Mouse (Mus musculus): ENCODE measurements around the gene Sox14. TPM values are rescaled to one million over a fixed set of nuclear protein-coding genes. Genes with fewer than 3 reads are reported as not detected.
A peak's percentile ranks its signal among the peaks of the same experiment; 100 is the strongest.

Sox14 gene
- polyA plus RNA-seq, 1 experiment from 2014 or later: not detected

- Histone ChIP-seq H3K9ac (ENCODE audit: low read length) (no peak overlapping the region), H3K36me3 (ENCODE audit: control insufficient read depth, insufficient read depth, low read length) (no peaks in the 10 kb centered on the region), H3K9me3 (ENCODE audit: control insufficient read depth, low read length) (no peaks in the 10 kb centered on the region), H3K4me3 (ENCODE audit: low read depth, low read length) (peak overlapping the region; percentile 1; the same call in 1 of the 2 replicates), H3K27me3 (ENCODE audit: control insufficient read depth, insufficient read depth, low read length) (peaks cover 31% of the 10 kb centered on the region), H3K27ac (replicated peaks) (no peak overlapping the region), H3K4me2 (replicated peaks; ENCODE audit: low read depth) (no peak overlapping the region), H3K4me1 (replicated peaks; ENCODE audit: control insufficient read depth, insufficient read depth) (no peaks in the 10 kb centered on the region; the same call in 1 of the 2 replicates)
- no peak for DNase-seq (ENCODE audit: low spot score)
- 4% methylated on average over 52 of the region's 52 CpGs for WGBS
- TF ChIP-seq EP300 (optimal IDR thresholded peaks at IDR 0.05) (no peak), CTCF (IDR thresholded peaks at IDR 0.05; ENCODE audit: low read depth) (no peak)
- ATAC-seq (ENCODE audit: low FRiP score, low TSS enrichment): no peak
Observed at GRCm38 (mm10) chr9:99874735-99875617, 994 bp downstream of the Sox14 start.

GRCm38 (mm10) chr9:99873721-99874120 lies 2.2 kb downstream of the Sox14 start:
- DNase-seq (ENCODE audit: low spot score) (no peak), ATAC-seq (ENCODE audit: low FRiP score, low TSS enrichment) (no peak)
- Histone ChIP-seq H3K4me1 (replicated peaks; ENCODE audit: control insufficient read depth, insufficient read depth) (peaks cover under 1% of the 10 kb centered on the region; the same call in 1 of the 2 replicates), H3K4me2 (replicated peaks; ENCODE audit: low read depth) (no peak overlapping the region), H3K9ac (ENCODE audit: low read length) (no peak overlapping the region), H3K4me3 (ENCODE audit: low read depth, low read length) (no peak overlapping the region), H3K9me3 (ENCODE audit: control insufficient read depth, low read length) (no peaks in the 10 kb centered on the region), H3K36me3 (ENCODE audit: control insufficient read depth, insufficient read depth, low read length) (no peaks in the 10 kb centered on the region), H3K27ac (replicated peaks) (no peak overlapping the region), H3K27me3 (ENCODE audit: control insufficient read depth, insufficient read depth, low read length) (peaks cover 34% of the 10 kb centered on the region)
- TF ChIP-seq CTCF (IDR thresholded peaks at IDR 0.05; ENCODE audit: low read depth): no peak
- no peak for TF ChIP-seq EP300 (optimal IDR thresholded peaks at IDR 0.05)
- WGBS: 14% methylated on average over 2 of the region's 2 CpGs

GRCm38 (mm10) chr9:99873116-99873620 lies 2.8 kb downstream of the Sox14 start:
- H3K4me1 ChIP-seq (replicated peaks; ENCODE audit: control insufficient read depth, insufficient read depth): peaks cover 2% of the 10 kb centered on the region; the same call in 1 of the 2 replicates
- no peak overlapping the region for H3K9ac ChIP-seq (ENCODE audit: low read length)
- no peak for TF ChIP-seq CTCF (IDR thresholded peaks at IDR 0.05; ENCODE audit: low read depth)
- TF ChIP-seq EP300 (optimal IDR thresholded peaks at IDR 0.05): no peak
- no peaks in the 10 kb centered on the region for H3K36me3 ChIP-seq (ENCODE audit: control insufficient read depth, insufficient read depth, low read length)
- ATAC-seq (ENCODE audit: low FRiP score, low TSS enrichment): no peak
- no peak overlapping the region for H3K4me3 ChIP-seq (ENCODE audit: low read depth, low read length)
- 2% methylated on average over 15 of the region's 15 CpGs for WGBS
- H3K27ac ChIP-seq (replicated peaks): no peak overlapping the region
- H3K9me3 ChIP-seq (ENCODE audit: control insufficient read depth, low read length): no peaks in the 10 kb centered on the region
- peaks cover 31% of the 10 kb centered on the region; the same call in 1 of the 2 replicates for H3K27me3 ChIP-seq (ENCODE audit: control insufficient read depth, insufficient read depth, low read length)
- H3K4me2 ChIP-seq (replicated peaks; ENCODE audit: low read depth): no peak overlapping the region
- DNase-seq (ENCODE audit: low spot score): no peak

- H3K36me3 ChIP-seq (ENCODE audit: control insufficient read depth, insufficient read depth, low read length): no peaks in the 10 kb centered on the region
- H3K27me3 ChIP-seq (ENCODE audit: control insufficient read depth, insufficient read depth, low read length): peaks cover 28% of the 10 kb centered on the region; the same call in 1 of the 2 replicates
- 4% methylated on average over 31 of the region's 31 CpGs for WGBS
- peaks cover 2% of the 10 kb centered on the region; the same call in 1 of the 2 replicates for H3K4me1 ChIP-seq (replicated peaks; ENCODE audit: control insufficient read depth, insufficient read depth)
- H3K4me3 ChIP-seq (ENCODE audit: low read depth, low read length): no peak overlapping the region
- H3K4me2 ChIP-seq (replicated peaks; ENCODE audit: low read depth): no peak overlapping the region
- no peak overlapping the region for H3K27ac ChIP-seq (replicated peaks)
- H3K9ac ChIP-seq (ENCODE audit: low read length): no peak overlapping the region
- TF ChIP-seq CTCF (IDR thresholded peaks at IDR 0.05; ENCODE audit: low read depth): no peak
- no peak for TF ChIP-seq EP300 (optimal IDR thresholded peaks at IDR 0.05)
- H3K9me3 ChIP-seq (ENCODE audit: control insufficient read depth, low read length): no peaks in the 10 kb centered on the region
- no peak for DNase-seq (ENCODE audit: low spot score)
- ATAC-seq (ENCODE audit: low FRiP score, low TSS enrichment): no peak
Observed at GRCm38 (mm10) chr9:99872204-99873115, 3.5 kb downstream of the Sox14 start.

- 3% methylated on average over 34 of the region's 34 CpGs for WGBS
- no peak overlapping the region for H3K27ac ChIP-seq (replicated peaks)
- peak overlapping the region; percentile 6; the same call in 1 of the 2 replicates for H3K4me3 ChIP-seq (ENCODE audit: low read depth, low read length)
- no peaks in the 10 kb centered on the region for H3K9me3 ChIP-seq (ENCODE audit: control insufficient read depth, low read length)
- no peak for TF ChIP-seq CTCF (IDR thresholded peaks at IDR 0.05; ENCODE audit: low read depth)
- TF ChIP-seq EP300 (optimal IDR thresholded peaks at IDR 0.05): no peak
- peaks cover 2% of the 10 kb centered on the region; the same call in 1 of the 2 replicates for H3K4me1 ChIP-seq (replicated peaks; ENCODE audit: control insufficient read depth, insufficient read depth)
- DNase-seq (ENCODE audit: low spot score): no peak
- H3K27me3 ChIP-seq (ENCODE audit: control insufficient read depth, insufficient read depth, low read length): peaks cover 26% of the 10 kb centered on the region; the same call in 1 of the 2 replicates
- no peak overlapping the region for H3K9ac ChIP-seq (ENCODE audit: low read length)
- no peak for ATAC-seq (ENCODE audit: low FRiP score, low TSS enrichment)
- no peak overlapping the region for H3K4me2 ChIP-seq (replicated peaks; ENCODE audit: low read depth)
- H3K36me3 ChIP-seq (ENCODE audit: control insufficient read depth, insufficient read depth, low read length): no peaks in the 10 kb centered on the region
Observed at GRCm38 (mm10) chr9:99871556-99872203, 4.3 kb downstream of the Sox14 start.
